Mouse (Mus musculus) embryonic facial prominence, embryonic 12.5 days (tissue): Measurements from ENCODE around the gene Ppfibp1. TPM values are rescaled to one million over a fixed set of nuclear protein-coding genes. Genes with fewer than 3 reads are reported as not detected.

Source experiments
- ATAC-seq: fragments of 200-750 bp; cut with Nextera tagmentation; 2 replicates; pipeline ENCODE4 v1.8.0; 2017; ENCODE audit not compliant: insufficient number of reproducible peaks, insufficient read depth, low FRiP score, low TSS enrichment
- H3K27ac ChIP-seq: fragments of 300-500 bp; sonication (generic); 2 replicates; pipeline ENCODE4 v1.5.1; 2016; ENCODE audit warnings: mild to moderate bottlenecking
- H3K27me3 ChIP-seq: fragments of 300-500 bp; sonication (generic); 2 replicates; pipeline ENCODE4 v1.6.1; 2016; ENCODE audit warnings: mild to moderate bottlenecking, moderate library complexity
- H3K36me3 ChIP-seq: fragments of 300-500 bp; sonication (generic); 2 replicates; pipeline ENCODE4 v1.6.1; 2016; ENCODE audit warnings: mild to moderate bottlenecking
- H3K4me1 ChIP-seq: fragments of 300-500 bp; sonication (generic); 2 replicates; pipeline ENCODE4 v1.6.1; 2016
- H3K4me2 ChIP-seq: fragments of 300-500 bp; sonication (generic); replicated peaks from 2 replicates; pipeline ENCODE4 v1.6.1; 2016; ENCODE audit warnings: mild to moderate bottlenecking, moderate library complexity
- H3K4me3 ChIP-seq: fragments of 300-500 bp; sonication (generic); 2 replicates; pipeline ENCODE4 v1.5.1; 2016; ENCODE audit warnings: mild to moderate bottlenecking
- H3K9ac ChIP-seq: fragments of 300-500 bp; sonication (generic); 2 replicates; pipeline ENCODE4 v1.6.1; 2016; ENCODE audit warnings: mild to moderate bottlenecking, moderate library complexity
- H3K9me3 ChIP-seq: fragments of 300-500 bp; sonication (generic); 2 replicates; pipeline ENCODE4 v1.6.1; 2016; ENCODE audit warnings: mild to moderate bottlenecking, moderate library complexity
- WGBS: fragments of 180-500 bp; shearing (Covaris S2); methylation state at CpG from one replicate; pipeline ENCODE4 v1.1.7; 2016; 5-methylcytosine and 5-hydroxymethylcytosine counted together
- polyA plus RNA-seq: library from polyadenylated mRNA; unstranded; fragments of >200 nt; fragmentation: Nextera tagmentation; extraction: Ambion mirVana; gene quantifications from 2 replicates; pipeline ENCODE4 v1.2.1, GENCODE M21; 2016

Gene Ppfibp1
- polyA plus RNA-seq, 1 experiment from 2014 or later, result 57.6 TPM

GRCm38 (mm10) chr6:146950454-146950832 is 62.2 kb downstream of the Ppfibp1 start:
- H3K27me3 ChIP-seq, result no peaks in the 10 kb centered on the region
- H3K4me3 ChIP-seq, result no peak overlapping the region
- H3K27ac ChIP-seq, result no peak overlapping the region
- 6% methylated on average over 1 of the region's 1 CpGs for WGBS
- H3K36me3 ChIP-seq, result no peaks in the 10 kb centered on the region
- peaks cover 29% of the 10 kb centered on the region for H3K4me1 ChIP-seq
- no peak overlapping the region for H3K4me2 ChIP-seq
- no peak for ATAC-seq
- H3K9me3 ChIP-seq, result no peaks in the 10 kb centered on the region
- no peak overlapping the region for H3K9ac ChIP-seq

GRCm38 (mm10) chr6:146954258-146954657 is 66.0 kb downstream of the Ppfibp1 start, which contains the start of gene 1700034J05Rik:
TSS of gene 1700034J05Rik (minus strand) at chr6:146954422.
- WGBS, result 84% methylated on average over 1 of the region's 1 CpGs
- Histone ChIP-seq H3K4me2 (no peak within 1 kb of the TSS), H3K36me3 (no peaks in the 10 kb centered on the region), H3K27me3 (no peaks in the 10 kb centered on the region), H3K9me3 (no peaks in the 10 kb centered on the region), H3K4me1 (peaks cover 13% of the 10 kb centered on the region; the same call in 1 of the 2 replicates), H3K27ac (no peak within 1 kb of the TSS), H3K9ac (no peak within 1 kb of the TSS), H3K4me3 (no peak within 1 kb of the TSS)
- ATAC-seq, result no peak

- Histone ChIP-seq H3K27ac (0 out of 2 replicates have a peak overlapping the region, but pooled peaks have one; percentile 41), H3K36me3 (no peaks in the 10 kb centered on the region), H3K27me3 (no peaks in the 10 kb centered on the region), H3K4me1 (peaks cover 10% of the 10 kb centered on the region), H3K4me3 (no peak overlapping the region), H3K9ac (no peak overlapping the region), H3K9me3 (no peaks in the 10 kb centered on the region), H3K4me2 (no peak overlapping the region)
- ATAC-seq, result no peak
- WGBS, result 52% methylated on average over 1 of the region's 1 CpGs
These were observed 67.2 kb downstream of the Ppfibp1 start for GRCm38 (mm10) chr6:146955475-146955874.

- Histone ChIP-seq H3K4me3 (no peak overlapping the region), H3K4me1 (peaks cover 9% of the 10 kb centered on the region), H3K27me3 (no peaks in the 10 kb centered on the region), H3K36me3 (no peaks in the 10 kb centered on the region), H3K9ac (no peak overlapping the region), H3K27ac (0 out of 2 replicates have a peak overlapping the region, but pooled peaks have one; percentile 41), H3K9me3 (no peaks in the 10 kb centered on the region), H3K4me2 (no peak overlapping the region)
- 29% methylated on average over 12 of the region's 12 CpGs for WGBS
- no peak for ATAC-seq
These were observed 67.6 kb downstream of the Ppfibp1 start for GRCm38 (mm10) chr6:146955896-146956295.

- 83% methylated on average over 1 of the region's 1 CpGs for WGBS
- Histone ChIP-seq H3K4me3 (no peak overlapping the region), H3K4me1 (peaks cover 12% of the 10 kb centered on the region), H3K9ac (no peak overlapping the region), H3K27ac (no peak overlapping the region), H3K36me3 (no peaks in the 10 kb centered on the region), H3K27me3 (no peaks in the 10 kb centered on the region), H3K9me3 (no peaks in the 10 kb centered on the region), H3K4me2 (no peak overlapping the region)
- ATAC-seq, result no peak
These were observed 68.7 kb downstream of the Ppfibp1 start for GRCm38 (mm10) chr6:146956961-146957360.

- 78% methylated on average over 1 of the region's 1 CpGs for WGBS
- H3K4me1 ChIP-seq, result peaks cover 13% of the 10 kb centered on the region; the same call in 1 of the 2 replicates
- no peak overlapping the region for H3K4me3 ChIP-seq
- no peaks in the 10 kb centered on the region for H3K27me3 ChIP-seq
- H3K9me3 ChIP-seq, result no peaks in the 10 kb centered on the region
- H3K4me2 ChIP-seq, result no peak overlapping the region
- H3K36me3 ChIP-seq, result no peaks in the 10 kb centered on the region
- ATAC-seq, result no peak
- no peak overlapping the region for H3K27ac ChIP-seq
- H3K9ac ChIP-seq, result no peak overlapping the region
These were observed 70.4 kb downstream of the Ppfibp1 start for GRCm38 (mm10) chr6:146958694-146959093.

- Histone ChIP-seq H3K4me1 (peaks cover 13% of the 10 kb centered on the region; the same call in 1 of the 2 replicates), H3K9ac (no peak overlapping the region), H3K4me2 (no peak overlapping the region), H3K36me3 (no peaks in the 10 kb centered on the region), H3K27ac (no peak overlapping the region), H3K27me3 (no peaks in the 10 kb centered on the region), H3K4me3 (no peak overlapping the region), H3K9me3 (no peaks in the 10 kb centered on the region)
- no peak for ATAC-seq
- WGBS, result 76% methylated on average over 9 of the region's 9 CpGs
These were observed 71.8 kb downstream of the Ppfibp1 start for GRCm38 (mm10) chr6:146959908-146960680.

- peaks cover 11% of the 10 kb centered on the region; the same call in 1 of the 2 replicates for H3K4me1 ChIP-seq
- WGBS, result 83% methylated on average over 5 of the region's 5 CpGs
- H3K27ac ChIP-seq, result no peak overlapping the region
- H3K4me3 ChIP-seq, result no peak overlapping the region
- H3K27me3 ChIP-seq, result no peaks in the 10 kb centered on the region
- ATAC-seq, result no peak
- H3K4me2 ChIP-seq, result no peak overlapping the region
- H3K36me3 ChIP-seq, result no peaks in the 10 kb centered on the region
- H3K9me3 ChIP-seq, result no peaks in the 10 kb centered on the region
- H3K9ac ChIP-seq, result no peak overlapping the region
These were observed 72.7 kb downstream of the Ppfibp1 start for GRCm38 (mm10) chr6:146960956-146961355.

GRCm38 (mm10) chr6:146961832-146962481 is 73.7 kb downstream of the Ppfibp1 start:
- no peak overlapping the region for H3K4me3 ChIP-seq
- H3K27me3 ChIP-seq, result no peaks in the 10 kb centered on the region
- no peak overlapping the region for H3K4me2 ChIP-seq
- no peak for ATAC-seq
- H3K4me1 ChIP-seq, result peaks cover 10% of the 10 kb centered on the region; the same call in 1 of the 2 replicates
- no peak overlapping the region for H3K27ac ChIP-seq
- 61% methylated on average over 6 of the region's 6 CpGs for WGBS
- H3K9me3 ChIP-seq, result no peaks in the 10 kb centered on the region
- H3K36me3 ChIP-seq, result no peaks in the 10 kb centered on the region
- no peak overlapping the region for H3K9ac ChIP-seq

- no peak overlapping the region for H3K27ac ChIP-seq
- whole genome bisulfite sequencing, result 90% methylated on average over 6 of the region's 6 CpGs
- no peaks in the 10 kb centered on the region for H3K36me3 ChIP-seq
These were observed 75.3 kb downstream of the Ppfibp1 start for GRCm38 (mm10) chr6:146963396-146964150.

GRCm38 (mm10) chr6:146965139-146965772 is 77.0 kb downstream of the Ppfibp1 start:
- no peak overlapping the region for H3K27ac ChIP-seq
- 84% methylated on average over 13 of the region's 13 CpGs for WGBS
- H3K36me3 ChIP-seq, result no peaks in the 10 kb centered on the region
- H3K9me3 ChIP-seq, result no peaks in the 10 kb centered on the region
- no peak overlapping the region for H3K4me2 ChIP-seq
- no peak overlapping the region for H3K4me3 ChIP-seq
- H3K27me3 ChIP-seq, result no peaks in the 10 kb centered on the region
- no peak overlapping the region for H3K9ac ChIP-seq
- no peak for ATAC-seq
- H3K4me1 ChIP-seq, result peaks cover 6% of the 10 kb centered on the region; the same call in 1 of the 2 replicates

More at GRCm38 (mm10) chr6:146963396-146964150, 75.3 kb downstream of the Ppfibp1 start:
- no peak overlapping the region for H3K4me2 ChIP-seq
- H3K4me3 ChIP-seq, result no peak overlapping the region
- no peak overlapping the region for H3K9ac ChIP-seq
- H3K9me3 ChIP-seq, result no peaks in the 10 kb centered on the region
- H3K4me1 ChIP-seq, result peaks cover 10% of the 10 kb centered on the region; the same call in 1 of the 2 replicates
- ATAC-seq, result no peak
- H3K27me3 ChIP-seq, result no peaks in the 10 kb centered on the region
